Mouse (Mus musculus): ENCODE measurements around the gene Lrfn4.

Gene Lrfn4

GRCm38 (mm10) chr19:4569356-4570236 lies 45.9 kb downstream of the Lrfn4 start:
- DNase-seq (ENCODE audit: low read depth) = no peak

- DNase-seq (ENCODE audit: low read depth) = peak; percentile 50
These were observed 46.6 kb downstream of the Lrfn4 start for GRCm38 (mm10) chr19:4568832-4569231.

- no peak for DNase-seq (ENCODE audit: low read depth)
These were observed 47.8 kb downstream of the Lrfn4 start for GRCm38 (mm10) chr19:4567665-4568064.

- DNase-seq (ENCODE audit: low read depth) = no peak
These were observed 48.6 kb downstream of the Lrfn4 start for GRCm38 (mm10) chr19:4566880-4567279.

GRCm38 (mm10) chr19:4565678-4566077 lies 49.8 kb downstream of the Lrfn4 start:
- DNase-seq (ENCODE audit: low read depth) = no peak

Data from c-Kit-positive CD71-positive TER-119-negative erythroid progenitor cells, embryonic 14.5 days (primary cell).